8 mouse cellular contexts compared by ENCODE assay signal in genomic region chr2:75977752-75978368, GRCm38 (mm10). TPM values are rescaled to one million over a fixed set of nuclear protein-coding genes. Genes with fewer than 3 reads are reported as not detected.
DNase-seq lines count a peak whose midpoint lies in the region; ATAC-seq and TF ChIP-seq lines count a peak whose summit lies in the region.
"Not testable (repeated sequence)": the region's sequence is repeated elsewhere in the genome, so short reads cannot be mapped to it uniquely, and the experiment has no call there.

Gene Ttc30a2, minus strand, starts transcription at chr2:75978170.

- ATAC-seq in liver, embryonic 12.5 days, result peak; percentile 48
- peak; percentile 23; the same call in 1 of the 2 replicates for ATAC-seq in midbrain, embryonic 11.5 days (ENCODE audit: low FRiP score)

- peak; percentile 16 for DNase-seq in CD4-positive helper T cell, adult 2 months (ENCODE audit: low read depth, low spot score)
- peak; percentile 71 for DNase-seq in brain, embryonic 14.5 days (ENCODE audit: low read depth)
- not testable (repeated sequence) for DNase-seq in gastrocnemius, adult 2 months
- peak; percentile 38 to 39 for DNase-seq in heart, postnatal 36 days
- DNase-seq in kidney, adult 9 months, result peak; percentile 61
- DNase-seq in midbrain, embryonic 11.5 days (ENCODE audit: low spot score, missing footprints), result peak; percentile 86
- peak; percentile 45 to 55 for DNase-seq in right cerebral cortex, postnatal 10 days (ENCODE audit: low spot score in 2 of 2)

- H3K4me1 ChIP-seq in liver, embryonic 12.5 days; midbrain, embryonic 11.5 days (ENCODE audit: control insufficient read depth, insufficient read depth, low read length): not testable (repeated sequence)

- H3K4me3 ChIP-seq in gastrocnemius, adult 2 months, result peak within 1 kb of the TSS; percentile 38; the same call in 1 of the 2 replicates
- H3K4me3 ChIP-seq in liver, embryonic 12.5 days; midbrain, embryonic 11.5 days (ENCODE audit: low read depth, low read length): not testable (repeated sequence)

- H3K9ac ChIP-seq in liver, embryonic 12.5 days; midbrain, embryonic 11.5 days (ENCODE audit: low read length): not testable (repeated sequence)

- intact Hi-C loops in gastrocnemius, adult 2 months (cut with DNase I); heart, postnatal 36 days (cut with DNase I): not testable (repeated sequence)

- not testable (repeated sequence) for H3K9me3 ChIP-seq in liver, embryonic 12.5 days (replicated peaks); midbrain, embryonic 11.5 days (ENCODE audit: control insufficient read depth, low read length)

- WGBS in liver, embryonic 12.5 days (ENCODE audit: insufficient replicate concordance), result 24% methylated on average over 24 of the region's 24 CpGs
- WGBS in midbrain, embryonic 11.5 days, result 25% methylated on average over 18 of the region's 24 CpGs

- not testable (repeated sequence) for H3K36me3 ChIP-seq in liver, embryonic 12.5 days; midbrain, embryonic 11.5 days (ENCODE audit: control insufficient read depth, insufficient read depth, low read length)

- H3K4me2 ChIP-seq in liver, embryonic 12.5 days, result peak within 1 kb of the TSS; percentile 32; the same call in 1 of the 2 replicates
- H3K4me2 ChIP-seq in midbrain, embryonic 11.5 days, result not testable (repeated sequence)

- TF ChIP-seq CTCF in brain, embryonic 14.5 days (IDR thresholded peaks at IDR 0.05; ENCODE audit: borderline replicate concordance, extremely low read depth, insufficient read depth, insufficient read length); gastrocnemius, adult 2 months (IDR thresholded peaks at IDR 0.05): not testable (repeated sequence)

- not testable (repeated sequence) for H3K27ac ChIP-seq in gastrocnemius, adult 2 months; liver, embryonic 12.5 days; midbrain, embryonic 11.5 days (ENCODE audit: low read depth, low read length)

- TF ChIP-seq POLR2A in brain, embryonic 14.5 days (IDR thresholded peaks at IDR 0.05; ENCODE audit: borderline replicate concordance, extremely low read depth, insufficient read depth, insufficient read length, poor library complexity, severe bottlenecking), result not testable (repeated sequence)

- not testable (repeated sequence) for H3K27me3 ChIP-seq in liver, embryonic 12.5 days (replicated peaks); midbrain, embryonic 11.5 days (ENCODE audit: control insufficient read depth, insufficient read depth, low read length)

RNA-seq across cellular contexts. Expression of gene Ttc30a2, which starts in this region (rescaled TPM):
- 0.83 and 1.2 TPM in 2 replicates for polyA plus RNA-seq in brain, embryonic 14.5 days (2012; rRNA removed)
- under 1 TPM; 0.33 to 0.38 TPM for total RNA-seq in gastrocnemius, adult 2 months (2021)
- total RNA-seq in heart, postnatal 36 days (2021), result 1 to 10 TPM; 2.2 to 2.8 TPM
- polyA plus RNA-seq in liver, embryonic 12.5 days (2016; fragmentation: Nextera tagmentation; extraction: Ambion mirVana), result 0.28 TPM in 1 of 2 replicates, not detected in the other
- 0.96 and 0.98 TPM in 2 replicates for polyA plus RNA-seq in midbrain, embryonic 11.5 days (2014; fragmentation: Nextera tagmentation; extraction: Ambion mirVana)

Comparison
In these comparisons a context has a peak if more than half of its experiments do, and no peak if none do; other contexts are left out.
1. Peak in ATAC-seq and H3K4me2 ChIP-seq in liver, embryonic 12.5 days; RNA of the gene not detected or under 1 TPM.
2. Peak in DNase-seq and ATAC-seq in midbrain, embryonic 11.5 days; RNA of the gene not detected or under 1 TPM.